Mouse (Mus musculus): ENCODE results near the gene Ubc.
"Not testable (repeated sequence)": the region's sequence is repeated elsewhere in the genome, so short reads cannot be mapped to it uniquely, and the experiment has no call there.

The Ubc gene

GRCm38 (mm10) chr5:125404536-125404902 lies 14.5 kb upstream of the Ubc start:
- peak; percentile 50 to 67 for DNase-seq

DNA sequence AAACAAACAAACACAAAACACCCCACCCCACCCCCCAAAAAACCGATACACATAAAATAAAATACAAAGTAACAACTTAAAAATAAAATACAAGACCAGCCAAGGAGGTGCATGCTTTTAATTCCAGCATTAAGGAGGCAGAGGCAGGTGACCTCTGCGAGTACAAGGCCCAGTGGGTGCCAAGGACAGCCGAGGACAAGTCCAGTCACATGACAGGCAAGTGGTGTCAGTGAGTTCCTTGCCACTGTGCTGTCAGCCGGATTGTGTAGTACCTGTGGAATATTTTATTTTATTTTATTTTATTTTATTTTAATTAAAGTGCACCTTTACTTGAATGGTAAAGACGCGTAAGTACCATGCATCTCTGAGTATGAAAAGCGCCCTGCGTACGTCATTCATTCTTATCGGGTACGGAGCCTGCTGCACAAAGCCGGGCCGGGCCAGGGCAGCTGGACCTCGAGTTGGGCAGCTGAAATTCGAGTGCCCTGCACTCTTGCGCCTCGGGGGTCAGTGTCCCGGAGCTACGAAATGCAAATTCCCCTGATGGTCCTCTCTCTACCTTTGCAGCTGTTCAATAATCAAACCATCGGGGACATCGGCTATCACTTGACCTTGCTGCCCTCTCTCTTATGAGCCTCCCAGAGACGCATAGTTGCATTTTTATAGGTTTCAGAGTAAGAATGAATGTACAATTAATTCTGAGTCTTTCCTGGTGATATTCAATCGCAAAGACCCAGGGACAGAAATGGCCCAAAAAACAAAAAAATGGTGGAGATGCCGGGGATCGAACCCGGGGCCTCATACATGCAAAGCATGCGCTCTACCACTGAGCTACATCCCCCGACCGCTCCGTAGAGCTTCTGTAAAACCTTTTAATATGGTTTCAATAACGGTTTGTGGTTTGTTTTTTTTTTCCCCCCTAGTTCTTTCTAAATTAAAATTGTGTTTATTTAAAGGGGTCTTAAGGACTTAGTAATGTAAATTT lies 13.8 kb upstream of the Ubc start:
- peak; percentile 87 to 88 for DNase-seq

DNA sequence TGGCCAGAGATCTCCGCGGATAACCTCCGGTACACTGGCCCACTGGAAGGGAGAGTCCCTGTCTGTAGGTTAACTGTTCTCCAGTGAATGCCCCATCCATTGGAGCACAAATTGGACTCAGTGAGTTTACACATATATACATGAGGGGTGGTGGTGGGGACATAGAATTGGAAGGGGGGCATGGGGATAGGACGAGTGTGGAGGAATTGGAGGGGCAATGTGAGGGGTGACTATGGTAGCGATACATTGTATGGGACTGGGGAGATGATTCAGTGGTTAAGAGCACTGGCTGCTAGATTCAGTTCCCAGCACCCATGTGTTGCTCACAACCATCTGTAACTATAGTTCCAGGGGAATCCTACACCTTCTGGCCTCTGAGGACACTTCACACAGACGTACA lies 13.0 kb upstream of the Ubc start:
- no peak for DNase-seq

DNA sequence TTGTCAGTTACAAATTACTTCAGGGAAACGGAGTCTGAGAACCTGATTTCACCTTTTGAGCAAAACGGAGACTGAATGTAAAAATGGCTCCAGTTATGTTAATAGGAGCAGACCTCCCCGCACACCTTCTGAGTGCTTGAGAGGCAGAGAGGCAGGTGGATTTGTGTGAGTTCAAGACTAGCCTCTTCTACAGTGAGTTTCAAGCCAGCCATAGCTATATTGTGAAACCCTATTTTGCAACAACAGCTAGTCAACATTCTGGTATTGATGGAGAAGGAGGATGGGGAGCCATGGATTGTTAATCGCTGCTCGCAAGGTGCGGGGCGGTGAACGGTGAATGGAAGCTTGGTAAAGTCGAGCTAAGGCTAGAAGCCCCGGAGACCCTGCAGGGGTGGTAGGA lies 12.5 kb upstream of the Ubc start:
- DNase-seq: no peak

GRCm38 (mm10) chr5:125400903-125401302 lies 10.9 kb upstream of the Ubc start:
- no peak for DNase-seq

- DNase-seq: no peak
Observed at GRCm38 (mm10) chr5:125395008-125395407, 5.0 kb upstream of the Ubc start.

DNA sequence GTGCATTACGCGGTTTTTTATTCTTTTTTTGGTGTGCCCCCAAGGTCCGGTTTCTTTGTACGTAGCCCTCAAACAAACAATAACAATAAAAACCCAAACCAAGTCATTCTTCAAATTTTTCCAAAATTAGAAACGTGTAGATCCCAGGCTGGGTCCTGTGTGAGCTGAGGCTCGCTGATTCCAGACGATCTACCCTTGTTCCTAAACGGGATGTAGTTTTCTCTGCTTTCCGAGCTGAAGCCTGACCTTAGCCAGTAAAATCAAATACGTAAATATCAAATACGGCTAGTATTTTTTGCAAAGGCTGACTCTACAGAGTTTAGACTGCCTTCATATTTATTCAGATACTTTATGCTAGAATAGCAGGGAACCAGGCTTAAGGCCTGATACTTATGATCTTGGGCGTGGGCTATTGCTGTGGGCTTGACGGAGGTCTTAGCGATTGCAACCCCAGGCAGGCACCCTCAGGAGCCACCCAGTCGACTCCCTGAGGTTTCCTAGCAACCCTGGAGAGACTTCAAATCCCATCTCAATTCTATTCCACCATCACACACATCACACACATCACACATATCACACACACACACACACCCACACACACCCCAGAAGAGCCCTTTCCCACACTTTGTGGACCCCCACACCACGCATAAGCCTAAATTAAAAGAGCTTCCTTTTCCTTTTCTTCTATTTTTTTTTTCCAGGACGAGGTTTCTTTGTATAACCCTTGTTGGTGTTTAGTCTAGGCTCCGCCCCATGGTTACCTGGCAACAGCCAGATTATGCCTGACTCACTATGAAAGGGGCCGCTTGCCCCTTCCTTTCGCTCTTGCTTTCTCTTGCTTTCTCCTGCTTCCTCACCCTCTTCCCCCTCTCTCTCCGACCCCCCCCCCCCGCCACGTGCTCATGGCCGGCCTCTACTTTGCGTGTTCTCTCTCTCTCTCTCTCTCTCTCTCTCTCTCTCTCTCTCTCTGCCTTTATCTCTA lies 3.9 kb upstream of the Ubc start:
- DNase-seq: peak; percentile 74 to 81

- DNase-seq: peak; percentile 96 to 98
Observed at GRCm38 (mm10) chr5:125392977-125393621, 3.1 kb upstream of the Ubc start.

DNA sequence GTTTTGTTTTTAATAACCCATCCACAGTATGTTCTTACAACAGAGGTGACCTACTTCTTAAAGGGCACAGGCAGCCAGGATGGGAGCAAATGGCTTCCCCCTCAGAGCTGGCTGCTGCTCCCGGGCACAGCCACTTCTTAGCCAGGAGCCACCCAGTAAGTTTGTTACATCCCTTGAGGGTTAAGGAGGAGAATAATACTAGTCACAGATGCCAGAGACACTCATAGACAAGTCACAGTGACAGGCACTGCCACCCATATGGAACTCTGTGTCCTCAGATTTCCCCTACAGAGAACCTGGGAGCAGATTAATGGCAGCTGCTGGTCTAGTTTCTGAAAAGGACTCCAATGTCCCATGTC lies 2.6 kb upstream of the Ubc start:
- no peak for DNase-seq

DNA sequence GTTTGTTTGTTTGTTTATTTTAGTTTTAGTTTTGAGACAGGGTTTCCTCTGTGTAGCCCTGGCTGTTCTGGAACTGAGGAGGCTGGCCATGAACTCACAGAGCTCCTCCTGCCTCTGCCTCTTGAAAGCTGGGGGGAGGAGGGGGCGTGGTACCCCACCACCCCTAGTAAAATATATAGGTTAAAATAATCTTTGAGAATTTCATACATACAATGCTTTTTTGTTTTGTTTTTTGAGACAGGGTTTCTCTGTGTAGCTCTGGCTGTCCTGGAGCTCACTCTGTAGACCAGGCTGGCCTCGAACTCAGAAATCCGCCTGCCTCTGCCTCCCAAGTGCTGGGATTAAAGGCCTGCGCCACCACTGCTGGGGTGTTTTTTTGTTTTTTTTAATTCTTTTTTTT lies 2.2 kb upstream of the Ubc start:
- DNase-seq: peak in 1 of 2 experiments; percentile 22

- DNase-seq: peak; percentile 76 to 77
Observed at GRCm38 (mm10) chr5:125391609-125392008, 1.6 kb upstream of the Ubc start.

DNA sequence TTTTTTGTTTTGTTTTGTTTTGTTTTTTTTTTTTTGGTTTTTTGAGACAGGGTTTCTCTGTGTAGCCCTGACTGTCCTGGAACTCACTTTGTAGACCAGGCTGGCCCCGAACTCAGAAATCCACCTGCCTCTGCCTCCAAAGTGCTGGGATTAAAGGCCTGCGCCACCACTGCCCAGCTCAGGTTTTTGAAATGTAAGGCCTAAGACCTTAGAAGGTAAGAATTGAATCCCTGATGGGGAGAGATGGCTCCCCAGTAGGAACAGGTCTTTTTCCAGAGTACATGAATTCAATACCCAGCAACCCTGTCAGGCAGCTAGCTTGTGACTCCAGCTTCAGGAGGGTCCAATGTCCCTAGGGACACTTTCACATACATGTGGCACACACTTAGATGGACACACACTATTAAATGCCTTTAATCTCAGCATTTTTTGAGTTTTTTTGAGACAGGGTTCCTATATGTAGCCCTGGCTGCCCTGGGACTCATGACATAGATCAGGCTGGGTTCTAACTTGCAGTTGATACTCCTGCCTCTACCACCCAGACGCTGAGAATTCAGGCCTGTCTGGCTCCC lies 990 bp upstream of the Ubc start:
- DNase-seq: peak in 1 of 2 experiments; percentile 19

- DNase-seq: peak; percentile 92 to 95
Observed at GRCm38 (mm10) chr5:125389131-125389578, 847 bp downstream of the Ubc start, which contains the start of gene Gm10382. Gene Gm10382 (plus strand): TSS chr5:125389322.

GRCm38 (mm10) chr5:125388358-125389092 lies 1.5 kb downstream of the Ubc start:
- no peak for DNase-seq

GRCm38 (mm10) chr5:125387295-125387694 lies 2.7 kb downstream of the Ubc start:
- DNase-seq: not testable (repeated sequence)

GRCm38 (mm10) chr5:125385215-125385940 lies 4.6 kb downstream of the Ubc start:
- DNase-seq: no peak

- no peak for DNase-seq
Observed at GRCm38 (mm10) chr5:125384512-125385214, 5.3 kb downstream of the Ubc start.

GRCm38 (mm10) chr5:125383637-125384420 lies 6.2 kb downstream of the Ubc start:
- DNase-seq: no peak

All from cerebellum, postnatal 10 days (tissue).